Mouse (Mus musculus): ENCODE measurements at regions not wholly inside any gene's neighbourhood (a gene's known extent, or its start where the extent isn't known, plus 50 kb on each side); places are given as distances from the start of the nearest gene placed in this dataset.

DNA sequence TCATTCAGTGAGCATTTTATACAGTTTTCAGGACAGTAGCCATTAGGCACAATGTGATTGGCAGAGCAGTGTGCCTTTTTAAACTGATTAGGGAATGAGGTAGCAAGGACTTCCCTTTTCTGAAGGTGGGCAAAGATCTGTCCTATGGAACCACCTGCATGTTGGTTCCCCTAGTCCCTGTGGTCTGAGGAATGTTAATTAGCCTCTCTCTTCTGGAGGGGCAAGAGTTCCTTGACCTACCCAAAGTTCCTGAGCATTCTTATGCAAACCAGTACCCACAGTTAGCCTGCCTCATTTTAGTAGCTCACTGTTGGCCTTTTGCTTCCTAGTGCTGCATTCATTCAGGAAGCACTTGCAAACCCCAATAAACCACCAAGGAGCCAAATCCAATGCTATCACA lies 455.8 kb downstream of the Otol1 start:
- no peak for TF ChIP-seq CTCF (conservative IDR thresholded peaks at IDR 0.05; ENCODE audit: insufficient read depth, insufficient read length, low read depth, low read length)
- no peak for TF ChIP-seq POLR2A (IDR thresholded peaks at IDR 0.05; ENCODE audit: low read depth, low read length)
